Comparison of ENCODE assay signal across 19 mouse cellular contexts in genomic region chr12:91176808-91177526, GRCm38 (mm10).
"Had no signal": no experiment of that assay in that cellular context is flagged by ENCODE, and none has a peak within 500 bp of the region (broad histone marks: within the 10 kb centered on the region; RNA-seq: fewer than 3 reads in every experiment).

No protein-coding gene starts in this region.

- DNase-seq: kidney, postnatal 25 days; layer of hippocampus, postnatal 36 days; liver, embryonic 13.5 days; lung, adult 2 months; lung, postnatal 14 days; lung, postnatal 4 days; midbrain, embryonic 14.5 days; right cerebral cortex, adult 18-20 months; right cerebral cortex, postnatal 14 days; right cerebral cortex, postnatal 4 days; thymus, adult 2 months; thymus, postnatal 25 days had no signal

- H3K4me1 ChIP-seq: kidney, embryonic 15.5 days; liver, embryonic 13.5 days; neural tube, embryonic 12.5 days; neural tube, embryonic 15.5 days had no signal

- H3K27me3 ChIP-seq: kidney, embryonic 15.5 days; liver, embryonic 13.5 days; neural tube, embryonic 12.5 days; neural tube, embryonic 15.5 days had no signal

- H3K4me2 ChIP-seq: kidney, embryonic 15.5 days; liver, embryonic 13.5 days; midbrain, embryonic 11.5 days; neural tube, embryonic 12.5 days; neural tube, embryonic 15.5 days had no signal

- ATAC-seq: inflammation-experienced regulatory T-cells, adult 6 months had no signal

- H3K9ac ChIP-seq: kidney, embryonic 15.5 days; liver, embryonic 13.5 days; neural tube, embryonic 12.5 days; neural tube, embryonic 15.5 days had no signal

- H3K27ac ChIP-seq: kidney, embryonic 15.5 days; left cerebral cortex, adult 2 months; liver, embryonic 13.5 days; neural tube, embryonic 12.5 days; neural tube, embryonic 15.5 days; stomach, postnatal 0 days had no signal

- H3K36me3 ChIP-seq: kidney, embryonic 15.5 days; liver, embryonic 13.5 days; neural tube, embryonic 12.5 days; neural tube, embryonic 15.5 days had no signal

- H3K4me3 ChIP-seq: kidney, embryonic 15.5 days; left cerebral cortex, adult 2 months; liver, embryonic 13.5 days; neural tube, embryonic 12.5 days; neural tube, embryonic 15.5 days had no signal

- H3K9me3 ChIP-seq: kidney, embryonic 15.5 days; liver, embryonic 13.5 days; neural tube, embryonic 12.5 days; neural tube, embryonic 15.5 days had no signal
